In genomic region chr4:143350047-143351015, GRCm38 (mm10) we compare ENCODE assay signal across 9 mouse cellular contexts. TPM values are rescaled to one million over a fixed set of nuclear protein-coding genes. Genes with fewer than 3 reads are reported as not detected.
DNase-seq lines count a peak whose midpoint lies in the region; ATAC-seq and TF ChIP-seq lines count a peak whose summit lies in the region.
"Had no signal": no experiment of that assay in that cellular context is flagged by ENCODE, and none has a peak within 500 bp of the region (broad histone marks: within the 10 kb centered on the region; RNA-seq: fewer than 3 reads in every experiment).

No protein-coding gene starts in this region.

- no peaks in the 10 kb centered on the region for H3K9me3 ChIP-seq in heart, embryonic 12.5 days (replicated peaks)
- no peaks in the 10 kb centered on the region for H3K9me3 ChIP-seq in embryonic facial prominence, embryonic 12.5 days
- H3K9me3 ChIP-seq in intestine, postnatal 0 days (ENCODE audit: control insufficient read depth): no peaks in the 10 kb centered on the region

- peak overlapping the region; percentile 60 for H3K4me3 ChIP-seq in heart, embryonic 12.5 days
- peak overlapping the region; percentile 45 for H3K4me3 ChIP-seq in embryonic facial prominence, embryonic 12.5 days
- peak overlapping the region; percentile 38 for H3K4me3 ChIP-seq in intestine, postnatal 0 days (ENCODE audit: low read depth, low read length)
- no peak overlapping the region for H3K4me3 ChIP-seq in thymus, adult 2 months (ENCODE audit: control insufficient read depth, insufficient read depth, low read length)

- TF ChIP-seq POLR2A in thymus, adult 2 months (IDR thresholded peaks at IDR 0.05; ENCODE audit: control insufficient read depth, extremely low read depth, insufficient read depth, low read length, poor library complexity): no peak

- no peak for TF ChIP-seq CTCF in intestine, postnatal 0 days (IDR thresholded peaks at IDR 0.05; ENCODE audit: low read depth)
- no peak for TF ChIP-seq CTCF in thymus, adult 2 months (IDR thresholded peaks at IDR 0.05; ENCODE audit: borderline replicate concordance, control insufficient read depth, extremely low read depth, insufficient read depth, low read length, poor library complexity)

- H3K4me1 ChIP-seq in heart, embryonic 12.5 days (replicated peaks): peaks cover 21% of the 10 kb centered on the region
- H3K4me1 ChIP-seq in embryonic facial prominence, embryonic 12.5 days: 0 out of 2 replicates have a peak, but pooled peaks cover 10% of the 10 kb centered on the region
- no peaks in the 10 kb centered on the region for H3K4me1 ChIP-seq in intestine, postnatal 0 days (replicated peaks; ENCODE audit: control insufficient read depth, insufficient read depth, low read length)
- no peaks in the 10 kb centered on the region for H3K4me1 ChIP-seq in thymus, adult 2 months (replicated peaks; ENCODE audit: control insufficient read depth, insufficient read depth, low read length)

- 0 out of 2 replicates have a peak, but pooled peaks have one; percentile 23 for ATAC-seq in heart, embryonic 12.5 days (ENCODE audit: insufficient number of reproducible peaks, low FRiP score)
- 0 out of 2 replicates have a peak, but pooled peaks have one; percentile 50 for ATAC-seq in embryonic facial prominence, embryonic 12.5 days (ENCODE audit: insufficient number of reproducible peaks, insufficient read depth, low FRiP score, low TSS enrichment)
- 0 out of 2 replicates have a peak, but pooled peaks have one; percentile 6 for ATAC-seq in intestine, postnatal 0 days

- no peaks in the 10 kb centered on the region for H3K36me3 ChIP-seq in heart, embryonic 12.5 days
- no peaks in the 10 kb centered on the region for H3K36me3 ChIP-seq in embryonic facial prominence, embryonic 12.5 days
- H3K36me3 ChIP-seq in intestine, postnatal 0 days (ENCODE audit: control insufficient read depth, insufficient read depth): no peaks in the 10 kb centered on the region
- H3K36me3 ChIP-seq in thymus, adult 2 months (ENCODE audit: control insufficient read depth, insufficient read depth, low read length): no peaks in the 10 kb centered on the region

- H3K27me3 ChIP-seq in heart, embryonic 12.5 days (replicated peaks): peaks cover 54% of the 10 kb centered on the region
- H3K27me3 ChIP-seq in embryonic facial prominence, embryonic 12.5 days: peaks cover 50% of the 10 kb centered on the region
- peaks cover 38% of the 10 kb centered on the region for H3K27me3 ChIP-seq in intestine, postnatal 0 days (replicated peaks; ENCODE audit: control insufficient read depth, insufficient read depth, low read length)
- H3K27me3 ChIP-seq in thymus, adult 2 months (ENCODE audit: control insufficient read depth, insufficient read depth, low read length): peaks cover 5% of the 10 kb centered on the region; the same call in 1 of the 2 replicates

- H3K9ac ChIP-seq in heart, embryonic 12.5 days: peak overlapping the region; percentile 36
- H3K9ac ChIP-seq in embryonic facial prominence, embryonic 12.5 days: peak overlapping the region; percentile 46
- no peak overlapping the region for H3K9ac ChIP-seq in intestine, postnatal 0 days (ENCODE audit: low read depth, low read length)

- intact Hi-C loops in heart, postnatal 36 days (cut with DNase I): no loop called here
- intact Hi-C loops in left cerebral cortex, postnatal 36 days (cut with DNase I): no loop called here

- peak overlapping the region; percentile 98 for H3K4me2 ChIP-seq in heart, embryonic 12.5 days
- peak overlapping the region; percentile 97 for H3K4me2 ChIP-seq in embryonic facial prominence, embryonic 12.5 days (replicated peaks)
- H3K4me2 ChIP-seq in intestine, postnatal 0 days (replicated peaks; ENCODE audit: low read depth): peak overlapping the region; percentile 67

- no peak for DNase-seq in heart, postnatal 36 days
- peak; percentile 20 for DNase-seq in Muller cell, postnatal 12 days (ENCODE audit: inconsistent ontology term)
- DNase-seq in retina, postnatal 1 day: peak; percentile 49
- DNase-seq in left cerebral cortex, postnatal 36 days (ENCODE audit: low spot score in 2 of 2): no peak
- no peak for DNase-seq in thymus, adult 2 months

- WGBS in heart, embryonic 12.5 days: 2% methylated on average over 72 of the region's 72 CpGs
- WGBS in embryonic facial prominence, embryonic 12.5 days: 3% methylated on average over 70 of the region's 72 CpGs
- WGBS in intestine, postnatal 0 days: 5% methylated on average over 71 of the region's 72 CpGs
- 8% methylated on average over 72 of the region's 72 CpGs for WGBS in thymus, adult 2 months

- H3K27ac ChIP-seq in heart, embryonic 12.5 days (ENCODE audit: poor library complexity, severe bottlenecking): no peak overlapping the region
- no peak overlapping the region for H3K27ac ChIP-seq in embryonic facial prominence, embryonic 12.5 days
- no peak overlapping the region for H3K27ac ChIP-seq in intestine, postnatal 0 days (ENCODE audit: low read depth, low read length)
- no peak overlapping the region for H3K27ac ChIP-seq in thymus, adult 2 months (ENCODE audit: control insufficient read depth, insufficient read depth, low read length)

RNA-seq across cellular contexts. Expression of gene Lrrc38, which starts 0.8 kb away (rescaled TPM):
- polyA plus RNA-seq in heart, embryonic 12.5 days (2016; fragmentation: Nextera tagmentation; extraction: Ambion mirVana): 0.08 TPM in 1 of 2 replicates, not detected in the other
- under 1 TPM in 1 of 2 experiments, not detected in 1; 0.14 TPM for total RNA-seq in heart, postnatal 36 days (2021)
- 0.40 and 0.43 TPM in 2 replicates for polyA plus RNA-seq in embryonic facial prominence, embryonic 12.5 days (2016; fragmentation: Nextera tagmentation; extraction: Ambion mirVana)
- not detected in 2 replicates for polyA plus RNA-seq in intestine, postnatal 0 days (2015; fragmentation: Nextera tagmentation; extraction: Ambion mirVana)
- 1 to 10 TPM; 1.7 to 3.0 TPM for total RNA-seq in left cerebral cortex, postnatal 36 days (2021)
- 0.11 and 0.19 TPM in 2 replicates for polyA plus RNA-seq in thymus, adult 2 months (2012; rRNA removed)

RNA-seq across cellular contexts. Expression of gene Pramel1, which starts 43.9 kb away (rescaled TPM):
- polyA plus RNA-seq in heart, embryonic 12.5 days (2016; fragmentation: Nextera tagmentation; extraction: Ambion mirVana): not detected in 2 replicates
- total RNA-seq in heart, postnatal 36 days (2021): not detected
- not detected in 2 replicates for polyA plus RNA-seq in embryonic facial prominence, embryonic 12.5 days (2016; fragmentation: Nextera tagmentation; extraction: Ambion mirVana)
- not detected in 2 replicates for polyA plus RNA-seq in intestine, postnatal 0 days (2015; fragmentation: Nextera tagmentation; extraction: Ambion mirVana)
- not detected for total RNA-seq in left cerebral cortex, postnatal 36 days (2021)
- polyA plus RNA-seq in thymus, adult 2 months (2012; rRNA removed): not detected in 2 replicates
- total RNA-seq: gastrocnemius, adult 8-10 months had no signal

RNA-seq across cellular contexts. Expression of gene Pdpn, which starts 51.0 kb away (rescaled TPM):
- polyA plus RNA-seq in heart, embryonic 12.5 days (2016; fragmentation: Nextera tagmentation; extraction: Ambion mirVana): 28.4 and 28.8 TPM in 2 replicates
- 1 to 10 TPM; 5.8 to 8.3 TPM for total RNA-seq in heart, postnatal 36 days (2021)
- 37.1 and 39.0 TPM in 2 replicates for polyA plus RNA-seq in embryonic facial prominence, embryonic 12.5 days (2016; fragmentation: Nextera tagmentation; extraction: Ambion mirVana)
- 18.1 and 18.5 TPM in 2 replicates for polyA plus RNA-seq in intestine, postnatal 0 days (2015; fragmentation: Nextera tagmentation; extraction: Ambion mirVana)
- 10 to 100 TPM; 13.3 to 15.1 TPM for total RNA-seq in left cerebral cortex, postnatal 36 days (2021)
- polyA plus RNA-seq in thymus, adult 2 months (2012; rRNA removed): 2.1 and 2.2 TPM in 2 replicates

Comparison
In these comparisons a context has a peak if more than half of its experiments do, and no peak if none do; other contexts are left out.
1. DNase-seq: peak in Muller cell, postnatal 12 days (single experiment) and retina, postnatal 1 day (single experiment); none in heart, postnatal 36 days (0 of 2), left cerebral cortex, postnatal 36 days (0 of 2) and thymus, adult 2 months (single experiment).
2. Peak in every context shown above with its lines, with median percentiles within 50 percentile points of each other: ATAC-seq and H3K4me2 ChIP-seq.